Mouse (Mus musculus): ENCODE results near the gene Abcc4.

Abcc4 gene

DNA sequence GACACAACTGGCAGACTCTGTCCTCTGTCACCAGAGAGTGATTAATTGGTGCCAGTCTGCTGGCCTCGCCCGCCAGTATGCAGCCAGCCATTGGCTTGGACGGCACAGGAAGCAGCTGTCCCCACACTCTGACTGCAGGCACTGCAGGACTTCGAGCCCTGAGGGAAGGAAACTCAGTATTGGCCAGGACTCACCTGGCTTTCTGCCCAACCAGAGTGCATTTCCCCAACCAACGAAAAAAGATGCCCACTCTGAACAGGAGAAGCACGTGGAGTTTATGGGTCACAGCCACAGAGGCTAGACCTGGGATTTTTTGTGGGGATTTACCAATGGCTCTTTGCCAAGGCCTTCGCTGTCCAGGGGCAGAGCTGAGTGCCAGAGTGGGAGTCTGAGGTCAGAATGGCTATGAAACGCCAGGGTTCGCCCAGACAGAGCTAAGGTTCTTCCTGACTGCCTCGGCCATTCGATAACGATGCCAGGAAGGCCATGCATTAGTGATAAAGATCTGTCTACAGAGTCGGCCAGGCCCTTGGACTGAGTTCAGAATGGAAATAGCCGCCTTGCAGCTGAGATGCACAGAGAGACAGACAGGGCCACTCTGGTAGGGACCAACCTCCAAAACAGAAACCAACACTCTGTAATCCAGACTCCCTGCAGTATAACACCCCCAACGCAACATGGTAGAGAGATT is 70.4 kb downstream of the Abcc4 start:
- DNase-seq, result no peak

DNA sequence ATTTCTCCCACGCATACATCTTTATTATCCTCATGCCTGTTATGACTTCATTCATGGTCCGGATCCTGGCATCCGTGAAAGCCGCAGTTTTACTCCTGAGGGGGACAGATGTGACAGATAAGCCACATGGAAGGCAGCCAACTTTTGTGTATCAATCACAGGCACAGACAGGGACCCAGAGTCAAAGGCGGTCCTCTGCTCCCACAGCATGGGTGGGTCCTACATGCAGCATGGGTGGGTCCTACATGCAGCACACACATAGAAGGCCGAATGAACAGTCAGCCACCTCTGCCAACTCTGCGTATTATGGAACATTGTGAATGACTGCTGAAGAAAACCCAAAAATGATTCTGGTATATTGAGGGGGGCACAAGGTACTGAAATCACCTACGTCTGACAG is 76.4 kb downstream of the Abcc4 start:
- no peak for DNase-seq

DNA sequence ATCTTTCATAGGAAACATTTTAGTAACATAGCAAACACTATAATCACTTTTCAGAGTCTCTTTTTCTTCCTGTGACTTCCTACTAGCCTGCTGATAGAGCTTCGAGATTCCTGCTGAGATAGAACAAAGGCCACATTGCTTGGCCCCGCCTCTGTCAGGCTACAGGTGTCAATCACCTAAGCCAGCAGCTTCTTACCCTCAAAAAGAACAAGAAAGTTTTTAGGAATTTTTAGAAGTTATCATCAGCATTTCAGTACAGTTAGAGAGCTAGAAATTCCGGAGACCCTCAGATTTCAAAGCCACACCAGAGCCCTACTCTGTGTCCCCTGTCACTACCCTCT is 84.6 kb downstream of the Abcc4 start:
- DNase-seq, result no peak

- no peak for DNase-seq
Observed at GRCm38 (mm10) chr14:118620773-118621448, 85.1 kb downstream of the Abcc4 start.

DNA sequence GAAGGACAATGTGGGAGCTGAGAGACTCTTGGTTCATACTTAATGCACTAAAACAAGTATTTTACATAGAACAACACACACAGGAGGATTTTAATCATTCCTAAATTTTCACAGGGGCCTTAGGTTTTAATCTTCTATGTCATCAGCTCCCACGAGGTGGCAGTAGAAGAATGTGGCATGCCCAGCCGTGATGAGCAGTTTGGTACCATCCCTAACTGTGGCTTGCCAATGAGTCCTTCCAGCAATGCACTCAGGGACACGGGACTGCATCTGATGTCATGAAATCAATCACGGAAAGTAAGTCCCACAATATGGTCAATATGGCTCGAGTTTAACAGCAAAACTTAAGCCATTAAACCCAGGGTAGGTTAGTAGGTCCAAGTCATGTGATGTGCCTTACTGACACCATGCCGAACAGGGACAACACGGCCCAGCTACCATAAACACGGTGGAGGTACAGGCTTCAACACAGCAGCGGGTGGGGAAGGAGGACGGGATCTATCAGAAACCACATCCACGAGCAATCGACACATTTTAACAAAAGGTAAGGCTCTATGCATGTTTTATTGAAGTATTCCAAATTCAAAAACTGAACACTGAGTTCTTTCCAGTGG is 89.2 kb downstream of the Abcc4 start:
- DNase-seq, result peak; percentile 67

DNA sequence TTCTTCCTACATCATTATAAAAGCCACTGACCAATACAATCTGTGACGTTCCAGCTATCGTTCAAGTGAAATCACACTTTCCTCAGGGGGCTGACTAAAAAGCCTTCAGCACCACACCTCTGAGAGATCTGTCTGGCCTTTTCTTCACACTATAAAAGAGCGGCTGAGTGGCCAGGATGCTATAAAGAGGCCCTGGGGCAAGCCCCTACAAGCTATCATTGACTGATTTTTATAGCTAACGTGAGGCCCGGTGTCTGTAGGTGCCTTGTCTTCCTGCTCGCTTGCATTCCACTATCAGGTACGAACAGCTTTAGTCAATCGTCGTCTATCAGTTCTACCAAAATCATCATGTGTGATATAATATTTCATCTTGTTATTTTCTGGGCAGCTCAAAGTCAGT is 92.3 kb downstream of the Abcc4 start:
- no peak for DNase-seq

DNA sequence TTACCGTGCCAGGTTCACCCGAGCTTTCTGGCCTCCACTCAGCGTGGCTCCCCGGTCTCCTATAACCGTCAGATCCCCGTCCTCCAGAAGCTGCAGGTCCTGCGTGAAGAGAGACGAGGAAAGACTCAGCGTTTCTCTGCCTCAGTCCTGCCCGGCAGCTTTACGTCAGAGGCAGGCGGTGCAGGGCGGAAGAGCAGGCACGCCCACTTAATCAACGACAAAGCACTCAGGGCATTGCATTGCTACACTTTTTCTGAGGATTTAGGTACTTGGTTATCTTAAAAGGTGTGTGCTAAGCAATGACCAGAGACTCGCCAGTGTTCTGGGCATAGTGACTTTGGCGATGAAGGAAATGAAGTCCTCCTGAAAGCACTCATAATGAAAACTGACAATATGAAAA is 94.3 kb downstream of the Abcc4 start:
- DNase-seq, result no peak

- no peak for DNase-seq
Observed at GRCm38 (mm10) chr14:118610786-118611185, 95.2 kb downstream of the Abcc4 start.

- DNase-seq, result no peak
Observed at GRCm38 (mm10) chr14:118608816-118609465, 97.1 kb downstream of the Abcc4 start.

DNA sequence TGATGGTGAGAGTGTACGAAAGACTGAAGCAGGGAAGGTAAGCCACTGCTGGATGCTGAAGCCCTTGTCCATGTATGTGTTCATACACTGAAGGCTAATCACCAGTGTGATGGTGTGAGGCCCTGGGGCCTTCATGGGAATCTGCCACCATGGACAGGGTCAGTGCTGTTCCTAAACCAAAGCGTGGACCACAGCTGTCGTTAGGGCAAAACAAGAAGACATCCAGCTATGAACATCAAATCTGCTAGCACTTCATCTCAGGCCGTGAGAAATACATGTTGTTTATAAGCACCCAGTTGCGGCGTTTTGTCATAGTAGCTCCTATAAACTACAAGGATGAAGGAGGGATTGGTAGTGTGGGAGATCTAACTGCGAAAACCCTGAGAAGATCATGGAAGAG is 97.7 kb downstream of the Abcc4 start:
- no peak for DNase-seq

- no peak for DNase-seq
Observed at GRCm38 (mm10) chr14:118606476-118606875, 99.5 kb downstream of the Abcc4 start.

GRCm38 (mm10) chr14:118604903-118605302 is 101.1 kb downstream of the Abcc4 start:
- DNase-seq, result no peak

DNA sequence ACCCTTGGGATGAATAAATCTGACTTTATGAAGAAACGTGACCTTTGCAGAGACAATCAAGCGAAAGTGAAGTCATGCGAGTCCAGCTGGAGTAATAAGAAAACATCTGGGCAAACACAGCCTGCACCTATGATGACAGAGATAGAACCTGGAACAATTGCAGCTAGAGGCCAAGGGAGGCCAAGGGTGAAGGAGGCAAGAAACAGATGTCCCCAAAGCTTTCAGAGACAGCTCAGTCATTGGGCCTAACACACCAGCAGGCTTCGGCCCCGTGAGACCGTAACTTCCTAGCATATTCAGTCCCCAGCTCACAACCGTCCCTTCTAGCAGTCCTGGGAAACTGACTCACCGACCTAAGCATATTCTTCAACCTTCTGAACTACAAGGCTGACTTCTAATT is 104.0 kb downstream of the Abcc4 start:
- no peak for DNase-seq

- DNase-seq, result no peak
Observed at GRCm38 (mm10) chr14:118600746-118601145, 105.3 kb downstream of the Abcc4 start.

GRCm38 (mm10) chr14:118598757-118599156 is 107.3 kb downstream of the Abcc4 start:
- DNase-seq, result no peak

DNA sequence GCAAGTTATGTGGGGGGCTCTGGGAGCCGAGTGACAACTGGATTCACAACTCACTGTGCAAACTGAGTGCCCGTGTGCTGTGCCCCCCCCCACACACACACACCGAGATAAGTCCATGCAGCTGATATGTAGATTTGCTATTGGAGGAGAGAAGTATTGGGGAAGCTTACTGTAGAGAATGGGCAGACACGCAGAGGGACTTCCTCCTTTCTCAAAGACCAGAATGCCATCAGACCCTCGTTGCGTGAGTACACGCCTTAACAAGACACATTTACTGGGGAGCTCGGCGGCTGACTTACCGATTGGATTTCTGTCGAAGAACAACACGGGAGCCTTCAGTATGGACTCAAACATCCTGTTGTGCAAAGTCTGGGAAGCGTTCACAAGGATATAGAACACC is 111.6 kb downstream of the Abcc4 start:
- DNase-seq, result no peak

DNA sequence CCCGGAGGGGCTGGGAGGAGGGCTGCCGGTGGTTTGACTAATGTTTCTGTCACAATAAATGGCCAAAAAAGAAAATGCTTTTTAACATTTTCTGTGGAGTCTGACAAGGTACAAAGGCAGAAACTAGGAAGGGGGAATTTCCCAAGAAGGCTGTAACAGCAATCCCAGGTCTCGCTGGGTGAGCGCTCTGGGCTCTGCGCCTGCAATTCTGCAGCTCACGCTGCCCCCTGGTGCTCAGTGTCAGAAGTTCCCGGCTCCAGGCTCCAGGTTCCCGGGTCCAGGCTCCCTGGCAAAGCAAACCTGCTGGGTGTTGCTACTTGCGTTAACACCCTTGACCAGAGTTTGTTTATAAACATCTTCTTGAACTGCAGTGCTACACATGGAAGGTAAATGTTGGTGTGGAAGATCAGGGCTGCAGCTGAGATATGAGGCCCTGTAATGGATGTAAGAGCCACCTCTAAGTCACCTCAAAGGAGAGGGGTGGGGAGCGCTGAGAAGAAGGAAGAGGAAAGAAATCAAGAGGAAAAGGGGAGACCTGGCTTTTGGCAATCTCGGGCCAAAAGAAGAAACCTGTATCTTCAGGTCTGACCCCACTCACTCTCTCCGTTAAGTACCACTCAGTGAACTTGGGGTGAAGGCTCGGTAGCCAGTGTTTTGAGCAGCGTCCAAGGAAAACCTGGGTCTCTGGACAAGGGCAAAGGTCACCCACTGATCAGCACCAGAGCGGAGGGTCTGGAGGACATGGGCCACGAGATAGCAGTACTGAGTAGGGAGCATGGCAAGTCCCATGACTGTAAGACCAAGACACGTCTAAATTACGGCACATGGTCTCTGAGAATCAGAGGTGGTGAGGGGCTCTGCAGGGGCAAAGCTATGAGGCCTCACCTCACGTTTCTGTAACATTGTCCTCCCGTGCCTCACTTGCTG is 114.3 kb downstream of the Abcc4 start:
- peak; percentile 80 for DNase-seq

- no peak for DNase-seq
Observed at GRCm38 (mm10) chr14:118582333-118582941, 123.6 kb downstream of the Abcc4 start.

DNA sequence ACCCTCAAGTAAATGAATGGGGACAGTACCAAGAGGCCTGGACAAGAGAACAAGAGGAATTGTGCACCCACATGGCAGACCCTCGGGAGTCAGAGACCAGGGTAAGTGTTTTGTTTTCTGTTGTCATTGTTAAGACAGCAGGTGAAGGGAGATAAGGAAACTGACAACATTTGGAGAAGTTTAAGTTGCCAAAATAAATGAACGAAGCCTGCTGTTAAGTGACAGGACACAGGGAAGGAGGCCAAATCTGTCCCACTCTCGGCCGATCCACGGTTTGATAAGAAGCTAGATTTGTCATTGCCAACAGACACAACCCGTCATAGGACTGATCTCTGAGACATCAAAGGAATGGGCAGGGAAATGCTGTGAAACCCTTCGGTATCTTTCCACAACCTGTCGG is 124.3 kb downstream of the Abcc4 start:
- no peak for DNase-seq

DNA sequence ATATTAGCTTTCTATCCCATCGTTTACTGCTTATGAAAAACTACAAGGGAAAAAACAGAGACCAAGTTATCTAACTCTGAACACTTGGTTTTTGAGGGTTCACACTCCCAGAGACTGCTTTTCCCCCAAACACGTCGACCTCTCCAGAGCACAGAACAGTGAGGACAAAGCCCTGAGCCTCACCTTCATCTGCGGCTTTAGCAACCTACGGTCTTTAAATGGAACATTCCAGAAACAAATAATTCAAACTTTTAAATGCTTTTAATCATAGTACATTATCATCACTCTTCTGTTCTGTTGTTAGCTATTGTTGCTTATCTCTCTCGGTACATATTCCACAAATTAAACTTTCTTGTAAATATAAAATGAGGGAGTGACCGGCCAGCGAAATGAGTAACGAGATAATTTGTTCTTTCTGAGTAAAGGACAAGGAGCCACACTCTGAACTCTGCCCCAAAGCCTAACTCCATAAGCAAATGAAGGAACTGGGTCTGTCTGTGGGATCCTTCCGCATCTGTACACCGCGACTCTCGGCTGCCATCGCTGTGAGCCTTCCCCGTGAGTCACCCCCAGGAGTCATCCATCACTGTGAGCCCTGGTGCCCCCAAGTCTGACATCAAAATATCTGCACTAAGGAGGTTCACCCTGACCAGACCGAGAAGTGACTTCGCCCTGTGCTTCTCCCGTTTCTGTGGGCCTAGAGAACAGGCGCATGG is 126.8 kb downstream of the Abcc4 start:
- no peak for DNase-seq

DNA sequence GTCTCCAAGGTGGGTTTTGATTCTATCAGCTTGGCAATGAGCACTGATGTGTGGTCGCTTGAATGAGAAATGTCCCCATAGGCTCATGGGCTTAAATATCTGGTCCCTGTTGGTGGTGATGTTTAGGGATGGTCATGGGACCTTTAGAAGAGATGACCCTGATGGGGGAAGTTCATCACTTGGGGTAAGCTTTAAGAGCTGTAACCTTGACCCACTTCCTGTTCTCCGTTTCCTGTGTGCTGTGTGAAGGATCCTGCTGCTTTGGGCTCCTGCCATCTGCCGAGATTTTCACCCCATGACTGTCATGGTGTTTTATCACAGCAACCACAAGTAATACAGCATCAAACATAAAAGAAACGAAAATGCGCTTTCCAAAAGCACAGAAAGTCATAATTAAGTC is 128.1 kb downstream of the Abcc4 start:
- no peak for DNase-seq
